Mouse (Mus musculus) hindbrain, embryonic 11.5 days (tissue): ENCODE measurements at regions not wholly inside any gene's neighbourhood (a gene's known extent, or its start where the extent isn't known, plus 50 kb on each side); places are given as distances from the start of the nearest gene placed in this dataset.

ENCODE experiments used
- ATAC-seq: fragments of 200-750 bp; cut with Nextera tagmentation; 2 replicates; pipeline ENCODE4 v1.8.0; 2017; ENCODE audit warnings: mild to moderate bottlenecking, moderate TSS enrichment, moderate library complexity; ENCODE audit not compliant: low FRiP score
- DNase-seq: peaks from one replicate; pipeline ENCODE4 v3.0.0-alpha.2; 2015; ENCODE audit warnings: low spot score
- H3K27ac ChIP-seq: fragments of 300-500 bp; sonication (generic); 2 replicates; pipeline ENCODE4 v1.5.1; 2014; ENCODE audit warnings: mild to moderate bottlenecking, low read depth, low read length
- H3K27me3 ChIP-seq: fragments of 300-500 bp; sonication (generic); 2 replicates; pipeline ENCODE4 v1.6.1; 2014; ENCODE audit warnings: mild to moderate bottlenecking, low read length, moderate library complexity, mixed read lengths; ENCODE audit not compliant: control insufficient read depth, insufficient read depth
- H3K36me3 ChIP-seq: fragments of 300-500 bp; sonication (generic); 2 replicates; pipeline ENCODE4 v1.6.1; 2014; ENCODE audit warnings: mild to moderate bottlenecking, low read length, moderate library complexity, mixed read lengths; ENCODE audit not compliant: control insufficient read depth, insufficient read depth
- H3K4me1 ChIP-seq: fragments of 300-500 bp; sonication (generic); replicated peaks from 2 replicates; pipeline ENCODE4 v1.6.1; 2014; ENCODE audit warnings: low read length, mixed read lengths; ENCODE audit not compliant: control insufficient read depth, insufficient read depth
- H3K4me2 ChIP-seq: fragments of 300-500 bp; sonication (generic); replicated peaks from 2 replicates; pipeline ENCODE4 v1.6.1; 2014; ENCODE audit warnings: mild to moderate bottlenecking, low read depth, low read length
- H3K4me3 ChIP-seq: fragments of 300-500 bp; sonication (generic); 2 replicates; pipeline ENCODE4 v1.5.1; 2014; ENCODE audit warnings: low read depth, low read length
- H3K9ac ChIP-seq: fragments of 300-500 bp; sonication (generic); 2 replicates; pipeline ENCODE4 v1.6.1; 2014; ENCODE audit warnings: low read depth, low read length
- H3K9me3 ChIP-seq: fragments of 300-500 bp; sonication (generic); 2 replicates; pipeline ENCODE4 v1.6.1; 2016; ENCODE audit warnings: low read length; ENCODE audit not compliant: control insufficient read depth
- WGBS: fragments of 180-500 bp; shearing (Covaris S2); extraction: QIAGEN DNeasy Blood & Tissue Kit; methylation state at CpG from one replicate; pipeline ENCODE4 v1.1.7; 2014; 5-methylcytosine and 5-hydroxymethylcytosine counted together

- Histone ChIP-seq H3K4me1 (no peaks in the 10 kb centered on the region), H3K9ac (no peak overlapping the region), H3K36me3 (no peaks in the 10 kb centered on the region), H3K27ac (no peak overlapping the region), H3K4me3 (no peak overlapping the region), H3K9me3 (no peaks in the 10 kb centered on the region), H3K27me3 (no peaks in the 10 kb centered on the region), H3K4me2 (no peak overlapping the region)
- peak; percentile 51 for DNase-seq
- 50% methylated on average over 3 of the region's 3 CpGs for WGBS
- ATAC-seq, result no peak
Measured at GRCm38 (mm10) chr17:65071114-65071513, 235.2 kb upstream of the 4930583I09Rik start.

DNA sequence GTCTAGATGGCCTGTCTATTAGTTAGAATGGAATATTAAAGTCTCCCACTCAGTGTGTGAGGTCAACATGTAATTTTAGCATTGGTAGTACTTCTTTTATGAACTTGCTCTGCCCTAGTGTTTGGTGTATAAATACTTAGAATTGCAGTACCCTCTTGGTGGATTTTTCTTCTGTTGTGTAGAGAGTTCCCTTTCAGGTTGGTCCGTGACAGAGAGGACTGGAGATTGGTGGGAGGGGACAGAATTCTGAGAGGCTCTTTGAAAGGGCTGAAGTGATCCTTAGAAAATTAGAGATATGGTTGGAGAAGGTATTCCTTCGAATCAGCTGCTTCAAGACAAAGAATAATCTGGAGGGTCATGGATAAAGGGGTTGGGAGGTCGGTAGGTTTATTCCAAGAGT lies 230.3 kb upstream of the 4930583I09Rik start:
- no peak for DNase-seq

DNA sequence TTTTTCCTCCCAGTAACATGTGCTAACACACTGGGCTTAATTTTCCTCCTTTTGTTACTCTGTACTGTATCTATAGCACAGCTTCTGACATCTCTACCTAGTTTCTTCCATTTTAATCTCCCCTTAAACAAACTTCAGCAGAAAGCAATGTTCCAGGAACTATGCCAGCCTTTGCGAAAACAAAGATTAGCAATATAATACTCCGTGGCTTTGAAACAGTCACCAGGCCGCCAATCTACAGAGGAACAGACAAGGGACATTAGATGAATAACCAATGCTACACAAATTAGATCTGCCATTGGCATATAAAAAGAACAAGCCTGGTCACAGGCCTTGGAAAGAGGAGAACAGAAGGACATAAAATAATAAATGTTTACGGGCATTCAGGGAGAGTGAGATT lies 220.2 kb upstream of the 4930583I09Rik start:
- DNase-seq (no peak), ATAC-seq (no peak)
- no peak overlapping the region for H3K27ac ChIP-seq
- H3K9me3 ChIP-seq, result no peaks in the 10 kb centered on the region
- H3K27me3 ChIP-seq, result no peaks in the 10 kb centered on the region
- H3K36me3 ChIP-seq, result no peaks in the 10 kb centered on the region
- WGBS, result 82% methylated on average over 4 of the region's 4 CpGs
- H3K4me1 ChIP-seq, result no peaks in the 10 kb centered on the region
- H3K4me3 ChIP-seq, result no peak overlapping the region
- H3K4me2 ChIP-seq, result no peak overlapping the region
- no peak overlapping the region for H3K9ac ChIP-seq

More for the DNA sequence above, 230.3 kb upstream of the 4930583I09Rik start:
- Histone ChIP-seq H3K27ac (no peak overlapping the region), H3K9ac (no peak overlapping the region), H3K4me1 (no peaks in the 10 kb centered on the region), H3K4me2 (no peak overlapping the region), H3K36me3 (no peaks in the 10 kb centered on the region), H3K4me3 (no peak overlapping the region), H3K9me3 (no peaks in the 10 kb centered on the region), H3K27me3 (no peaks in the 10 kb centered on the region)
- no peak for ATAC-seq
- WGBS, result 83% methylated on average over 3 of the region's 3 CpGs

GRCm38 (mm10) chr17:65049860-65050482 lies 214.1 kb upstream of the 4930583I09Rik start:
- H3K27me3 ChIP-seq, result no peaks in the 10 kb centered on the region
- H3K4me1 ChIP-seq, result no peaks in the 10 kb centered on the region
- ATAC-seq (no peak), DNase-seq (no peak)
- no peak overlapping the region for H3K9ac ChIP-seq
- H3K9me3 ChIP-seq, result no peaks in the 10 kb centered on the region
- 65% methylated on average over 7 of the region's 7 CpGs for WGBS
- no peak overlapping the region for H3K27ac ChIP-seq
- H3K4me2 ChIP-seq, result no peak overlapping the region
- H3K36me3 ChIP-seq, result no peaks in the 10 kb centered on the region
- no peak overlapping the region for H3K4me3 ChIP-seq

GRCm38 (mm10) chr17:65015731-65016130 lies 179.9 kb upstream of the 4930583I09Rik start:
- H3K4me3 ChIP-seq, result no peak overlapping the region
- H3K27me3 ChIP-seq, result no peaks in the 10 kb centered on the region
- no peaks in the 10 kb centered on the region for H3K4me1 ChIP-seq
- no peaks in the 10 kb centered on the region for H3K9me3 ChIP-seq
- no peak overlapping the region for H3K9ac ChIP-seq
- 91% methylated on average over 5 of the region's 5 CpGs for WGBS
- ATAC-seq (no peak), DNase-seq (no peak)
- H3K27ac ChIP-seq, result no peak overlapping the region
- no peak overlapping the region for H3K4me2 ChIP-seq
- H3K36me3 ChIP-seq, result no peaks in the 10 kb centered on the region

DNA sequence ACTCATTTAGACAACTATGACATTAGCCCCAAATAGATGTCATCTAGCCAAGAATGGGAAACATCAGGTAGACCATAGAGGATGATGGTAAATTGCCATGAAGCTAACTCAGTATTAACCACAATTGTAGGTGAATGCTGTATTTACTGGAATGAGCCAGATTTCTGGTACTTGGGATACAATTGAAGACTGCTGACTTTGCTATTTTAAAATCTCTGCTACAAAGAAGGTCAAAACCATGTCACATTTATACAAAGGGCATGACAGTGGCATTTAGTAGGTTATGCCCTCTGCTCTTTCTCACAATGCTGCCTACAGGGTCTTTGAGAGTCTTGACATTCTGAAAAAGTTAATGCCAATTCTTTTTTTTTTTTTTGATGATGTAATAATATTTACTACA lies 178.8 kb upstream of the 4930583I09Rik start:
- no peak overlapping the region for H3K9ac ChIP-seq
- no peak for ATAC-seq
- no peak for DNase-seq

DNA sequence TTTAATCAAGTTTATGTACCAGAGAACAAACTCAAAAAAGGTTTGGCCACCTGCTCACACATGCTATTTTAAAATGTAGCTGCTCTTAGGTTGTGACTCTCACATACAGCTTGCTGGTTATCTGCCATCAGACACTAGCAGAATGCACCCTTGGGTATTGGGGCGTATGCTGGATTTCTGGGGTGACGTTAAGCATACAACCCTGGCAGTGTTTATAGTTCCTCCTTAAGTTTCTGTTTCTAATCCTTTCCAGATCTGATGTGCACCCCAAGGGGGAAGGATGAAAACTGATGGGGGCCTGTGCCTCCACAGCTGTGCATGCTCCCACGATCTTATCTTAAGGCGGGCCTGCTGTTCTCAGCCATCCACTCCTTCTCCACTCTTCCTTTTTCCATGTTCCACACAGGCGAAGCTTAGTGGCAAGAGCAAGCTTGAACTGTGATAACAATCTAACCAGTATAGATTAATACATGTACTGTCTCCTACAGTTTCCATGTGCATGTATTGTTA lies 164.8 kb upstream of the 4930583I09Rik start:
- Histone ChIP-seq H3K27ac (no peak overlapping the region), H3K9me3 (no peaks in the 10 kb centered on the region), H3K9ac (no peak overlapping the region), H3K4me3 (no peak overlapping the region), H3K36me3 (no peaks in the 10 kb centered on the region), H3K4me1 (no peaks in the 10 kb centered on the region), H3K4me2 (no peak overlapping the region), H3K27me3 (no peaks in the 10 kb centered on the region)
- 81% methylated on average over 5 of the region's 5 CpGs for WGBS
- ATAC-seq (no peak), DNase-seq (no peak)

More for the DNA sequence above, 178.8 kb upstream of the 4930583I09Rik start:
- H3K4me3 ChIP-seq, result no peak overlapping the region
- no peaks in the 10 kb centered on the region for H3K9me3 ChIP-seq
- no peaks in the 10 kb centered on the region for H3K4me1 ChIP-seq
- no peaks in the 10 kb centered on the region for H3K27me3 ChIP-seq
- H3K4me2 ChIP-seq, result no peak overlapping the region
- no peaks in the 10 kb centered on the region for H3K36me3 ChIP-seq
- H3K27ac ChIP-seq, result no peak overlapping the region

- Histone ChIP-seq H3K4me2 (no peak overlapping the region), H3K9me3 (no peaks in the 10 kb centered on the region), H3K9ac (no peak overlapping the region), H3K36me3 (no peaks in the 10 kb centered on the region), H3K27me3 (no peaks in the 10 kb centered on the region), H3K27ac (no peak overlapping the region), H3K4me3 (no peak overlapping the region), H3K4me1 (no peaks in the 10 kb centered on the region)
- DNase-seq, result no peak
- 91% methylated on average over 10 of the region's 10 CpGs for WGBS
- ATAC-seq, result no peak
Measured at GRCm38 (mm10) chr17:64994483-64994882, 158.6 kb upstream of the 4930583I09Rik start.

DNA sequence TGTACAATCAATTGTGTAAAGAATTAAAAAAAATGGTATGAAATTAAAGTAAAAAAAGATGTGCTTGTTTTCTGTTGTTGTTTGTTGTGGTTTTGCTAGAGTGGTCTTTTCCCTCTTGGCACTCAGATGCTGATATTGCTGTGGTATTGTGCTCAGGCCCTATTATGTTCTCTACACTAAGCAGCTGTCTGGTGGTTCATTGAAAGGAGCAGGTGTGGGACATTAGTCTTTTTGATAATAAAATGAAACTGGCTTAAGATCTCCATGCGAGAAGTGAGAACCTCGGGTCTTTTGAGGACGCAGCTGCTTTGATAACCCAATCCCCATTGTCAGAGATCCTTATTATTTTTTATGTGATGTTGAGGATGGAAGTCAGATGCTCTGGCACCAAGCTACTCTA lies 155.4 kb upstream of the 4930583I09Rik start:
- Histone ChIP-seq H3K27me3 (no peaks in the 10 kb centered on the region), H3K4me1 (no peaks in the 10 kb centered on the region), H3K9me3 (no peaks in the 10 kb centered on the region), H3K9ac (no peak overlapping the region), H3K4me3 (no peak overlapping the region), H3K27ac (no peak overlapping the region), H3K4me2 (no peak overlapping the region), H3K36me3 (no peaks in the 10 kb centered on the region)
- ATAC-seq, result no peak
- WGBS, result 81% methylated on average over 3 of the region's 3 CpGs
- no peak for DNase-seq
